Mouse (Mus musculus): ENCODE results near the gene Phf21b. TPM values are rescaled to one million over a fixed set of nuclear protein-coding genes. Genes with fewer than 3 reads are reported as not detected.
"Not testable (repeated sequence)": the region's sequence is repeated elsewhere in the genome, so short reads cannot be mapped to it uniquely, and the experiment has no call there.

Phf21b gene
- polyA plus RNA-seq, 1 experiment from 2014 or later: 2.1 TPM

DNA sequence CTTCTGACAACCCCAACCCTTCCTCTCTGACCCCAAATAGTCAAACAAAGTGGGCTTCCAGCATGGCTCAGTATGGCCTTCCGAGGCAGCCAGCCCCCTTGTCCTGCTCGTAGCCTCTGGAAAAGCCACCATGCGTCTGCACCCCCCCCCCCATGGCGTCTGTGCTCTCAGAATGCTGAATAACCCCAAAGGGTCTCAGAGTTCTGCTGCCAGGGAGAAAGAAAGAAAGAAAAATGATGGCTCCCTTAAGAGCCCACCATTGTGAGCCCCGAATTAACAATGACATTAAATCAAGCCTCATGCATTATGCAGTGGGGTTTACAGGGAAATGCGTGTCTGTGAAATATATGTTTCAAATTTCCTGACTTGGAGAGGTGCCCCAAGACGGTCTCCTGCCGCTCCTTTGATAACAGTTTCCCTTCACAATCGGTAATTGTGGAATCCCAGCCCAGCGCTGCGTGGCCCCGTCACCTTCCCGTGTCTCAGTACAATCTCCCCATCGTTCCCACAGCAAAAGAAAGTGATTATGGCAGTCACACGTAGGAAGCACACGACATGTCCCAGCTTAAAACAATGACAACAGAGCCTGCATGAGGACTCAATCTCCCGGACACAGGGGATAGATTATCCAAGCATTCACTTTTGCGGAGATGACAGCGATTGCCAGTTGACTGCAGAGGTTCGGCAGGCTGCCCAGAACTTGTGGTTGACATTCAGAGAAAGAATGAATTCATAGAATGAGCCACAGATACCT lies 80.3 kb downstream of the Phf21b start:
- WGBS: 70% methylated on average over 20 of the region's 20 CpGs
- Histone ChIP-seq H3K27ac (ENCODE audit: low read depth) (no peak overlapping the region), H3K9ac (ENCODE audit: low read length) (no peak overlapping the region), H3K36me3 (ENCODE audit: control insufficient read depth, insufficient read depth, low read length) (no peaks in the 10 kb centered on the region), H3K9me3 (ENCODE audit: control insufficient read depth, low read length) (no peaks in the 10 kb centered on the region), H3K4me1 (replicated peaks; ENCODE audit: control insufficient read depth, insufficient read depth, low read length) (no peaks in the 10 kb centered on the region), H3K27me3 (replicated peaks; ENCODE audit: control insufficient read depth, insufficient read depth, low read length) (no peaks in the 10 kb centered on the region), H3K4me2 (ENCODE audit: low read length) (no peak overlapping the region), H3K4me3 (ENCODE audit: low read depth, low read length) (no peak overlapping the region)
- DNase-seq (ENCODE audit: low spot score): no peak
- ATAC-seq (replicated peaks; ENCODE audit: low FRiP score, low TSS enrichment, low read depth): no peak

DNA sequence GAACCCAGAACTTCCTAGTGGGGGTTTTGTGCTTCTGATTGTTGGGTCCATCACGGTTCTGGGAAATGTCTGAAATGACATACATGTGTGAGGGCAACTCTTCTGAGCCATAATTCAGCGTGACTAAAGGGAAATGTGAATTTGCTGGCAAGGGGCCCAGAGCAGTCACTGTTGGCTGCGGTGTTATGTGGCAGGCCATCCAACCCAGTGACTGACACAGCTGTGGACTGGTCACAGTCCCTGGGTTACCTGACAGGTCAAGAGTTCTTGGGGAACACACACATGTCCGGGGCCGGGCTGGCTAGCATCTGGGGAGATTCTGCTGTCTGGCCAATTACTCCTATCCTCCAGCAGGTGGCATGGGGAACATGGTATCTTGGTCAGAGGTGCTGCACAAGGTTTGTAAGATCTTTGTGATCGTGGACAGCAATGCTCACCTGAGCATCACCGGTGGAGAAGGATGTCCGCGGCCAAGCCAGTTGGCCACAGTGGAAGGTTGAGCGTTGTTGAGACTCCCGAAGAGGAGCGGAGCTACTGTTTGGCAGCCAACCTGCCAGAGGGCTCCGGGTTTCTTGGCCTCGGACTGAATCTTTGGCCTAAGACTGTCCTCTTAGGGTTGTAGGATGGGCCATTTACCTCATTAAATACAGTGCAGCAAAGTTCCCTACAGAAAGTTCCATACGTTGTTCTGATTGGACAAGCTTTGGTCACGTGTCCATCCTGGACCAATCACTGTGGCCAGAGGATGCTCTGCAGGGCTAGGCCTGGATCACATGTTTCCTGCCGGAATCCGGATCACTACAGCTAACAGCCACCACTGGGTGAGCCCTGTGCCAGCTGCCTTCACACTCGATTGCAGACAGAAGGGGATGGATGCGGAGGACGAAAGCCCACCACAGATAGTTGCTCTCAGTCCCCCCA lies 83.4 kb downstream of the Phf21b start:
- DNase-seq (ENCODE audit: low spot score) (no peak), ATAC-seq (replicated peaks; ENCODE audit: low FRiP score, low TSS enrichment, low read depth) (no peak)
- Histone ChIP-seq H3K36me3 (ENCODE audit: control insufficient read depth, insufficient read depth, low read length) (no peaks in the 10 kb centered on the region), H3K4me2 (ENCODE audit: low read length) (no peak overlapping the region), H3K27ac (ENCODE audit: low read depth) (no peak overlapping the region), H3K9me3 (ENCODE audit: control insufficient read depth, low read length) (no peaks in the 10 kb centered on the region), H3K4me1 (replicated peaks; ENCODE audit: control insufficient read depth, insufficient read depth, low read length) (0 out of 2 replicates have a peak, but pooled peaks cover 3% of the 10 kb centered on the region), H3K9ac (ENCODE audit: low read length) (no peak overlapping the region), H3K27me3 (replicated peaks; ENCODE audit: control insufficient read depth, insufficient read depth, low read length) (no peaks in the 10 kb centered on the region), H3K4me3 (ENCODE audit: low read depth, low read length) (no peak overlapping the region)
- 79% methylated on average over 21 of the region's 21 CpGs for WGBS

DNA sequence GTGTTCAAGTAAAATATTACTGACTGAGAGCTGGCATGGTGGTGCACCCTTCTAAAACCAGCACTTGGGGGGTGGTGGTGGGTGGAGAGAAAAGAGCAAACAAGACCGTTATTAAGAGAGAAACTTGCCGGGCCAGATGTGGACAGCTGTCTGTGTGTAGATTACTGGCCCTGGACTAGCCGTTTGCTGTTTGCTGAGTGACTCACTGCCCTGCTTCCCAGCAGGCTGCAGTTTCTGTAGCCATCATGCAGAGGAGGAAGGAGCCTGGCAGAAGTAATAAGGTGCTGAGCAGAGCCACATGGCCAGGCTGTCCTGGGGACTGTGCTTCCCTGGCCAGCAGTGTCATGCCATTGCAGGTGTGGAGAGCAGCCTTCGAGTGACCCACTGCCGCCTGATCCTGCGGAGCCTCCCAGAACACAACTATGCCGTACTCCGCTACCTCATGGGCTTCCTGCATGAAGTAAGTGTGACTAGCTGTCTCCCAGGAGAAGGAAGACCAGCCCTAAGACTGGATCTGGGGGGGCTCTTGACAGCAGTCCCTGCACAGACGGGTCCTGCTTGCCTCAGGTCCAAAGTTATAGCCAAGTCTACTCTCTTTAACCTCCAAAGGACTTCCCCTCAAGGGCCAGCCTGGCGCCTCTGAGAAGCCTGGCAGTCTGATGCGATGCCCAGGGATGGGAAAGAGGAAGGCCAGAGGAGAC lies 86.1 kb downstream of the Phf21b start:
- no peak for DNase-seq (ENCODE audit: low spot score)
- 68% methylated on average over 11 of the region's 11 CpGs for WGBS
- Histone ChIP-seq H3K4me2 (ENCODE audit: low read length) (no peak overlapping the region), H3K4me3 (ENCODE audit: low read depth, low read length) (no peak overlapping the region), H3K27me3 (replicated peaks; ENCODE audit: control insufficient read depth, insufficient read depth, low read length) (no peaks in the 10 kb centered on the region), H3K9ac (ENCODE audit: low read length) (no peak overlapping the region), H3K27ac (ENCODE audit: low read depth) (no peak overlapping the region), H3K9me3 (ENCODE audit: control insufficient read depth, low read length) (no peaks in the 10 kb centered on the region), H3K36me3 (ENCODE audit: control insufficient read depth, insufficient read depth, low read length) (no peaks in the 10 kb centered on the region), H3K4me1 (replicated peaks; ENCODE audit: control insufficient read depth, insufficient read depth, low read length) (0 out of 2 replicates have a peak, but pooled peaks cover 3% of the 10 kb centered on the region)
- ATAC-seq (replicated peaks; ENCODE audit: low FRiP score, low TSS enrichment, low read depth): peak; percentile 41; the same call in 1 of the 2 replicates

DNA sequence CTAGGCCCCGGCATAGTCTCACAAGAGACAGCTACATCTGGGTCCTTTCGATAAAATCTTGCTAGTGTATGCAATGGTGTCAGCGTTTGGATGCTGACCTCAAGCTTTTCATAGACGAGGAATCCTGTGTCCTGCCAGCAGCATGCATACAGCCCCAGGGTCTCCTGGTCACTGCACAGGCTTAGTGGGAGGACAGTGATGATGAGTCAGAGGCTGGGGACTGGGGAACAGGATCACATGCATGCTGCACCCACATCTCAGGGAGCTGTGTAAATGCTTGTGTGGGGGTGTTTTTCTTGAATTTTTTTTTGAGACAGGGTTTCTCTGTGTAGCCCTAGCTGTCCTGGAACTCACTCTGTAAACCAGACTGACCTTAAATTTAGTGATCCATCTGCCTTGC lies 87.3 kb downstream of the Phf21b start:
- not testable (repeated sequence) for H3K4me3 ChIP-seq (ENCODE audit: low read depth, low read length); H3K36me3 ChIP-seq (ENCODE audit: control insufficient read depth, insufficient read depth, low read length); H3K4me2 ChIP-seq (ENCODE audit: low read length); H3K27me3 ChIP-seq (replicated peaks; ENCODE audit: control insufficient read depth, insufficient read depth, low read length); H3K4me1 ChIP-seq (replicated peaks; ENCODE audit: control insufficient read depth, insufficient read depth, low read length); H3K9ac ChIP-seq (ENCODE audit: low read length); ATAC-seq (replicated peaks; ENCODE audit: low FRiP score, low TSS enrichment, low read depth); DNase-seq (ENCODE audit: low spot score); H3K9me3 ChIP-seq (ENCODE audit: control insufficient read depth, low read length); H3K27ac ChIP-seq (ENCODE audit: low read depth)
- WGBS: 71% methylated on average over 3 of the region's 4 CpGs

DNA sequence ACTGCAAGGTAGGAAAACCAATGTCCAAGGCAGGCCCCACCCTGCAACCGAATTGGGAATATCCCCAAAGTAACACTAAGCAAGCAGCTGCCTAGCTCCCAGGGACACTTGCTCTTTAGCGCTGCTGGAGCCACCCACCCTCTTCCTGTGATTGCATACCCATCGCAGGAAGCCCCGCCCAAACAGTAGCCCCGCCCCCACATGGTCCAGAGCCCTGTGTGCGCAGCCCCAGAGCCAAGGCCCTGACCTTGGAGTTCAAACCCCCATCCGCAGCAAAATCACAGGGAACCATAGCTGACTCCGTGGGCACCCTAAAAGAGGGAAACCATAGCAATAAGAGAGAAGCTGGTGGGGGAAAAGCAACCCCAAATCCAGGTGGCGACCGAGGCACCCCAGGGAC lies 89.2 kb downstream of the Phf21b start:
- Histone ChIP-seq H3K27ac (ENCODE audit: low read depth) (no peak overlapping the region), H3K4me1 (replicated peaks; ENCODE audit: control insufficient read depth, insufficient read depth, low read length) (0 out of 2 replicates have a peak, but pooled peaks cover 3% of the 10 kb centered on the region), H3K4me3 (ENCODE audit: low read depth, low read length) (no peak overlapping the region), H3K4me2 (ENCODE audit: low read length) (no peak overlapping the region), H3K9ac (ENCODE audit: low read length) (no peak overlapping the region), H3K27me3 (replicated peaks; ENCODE audit: control insufficient read depth, insufficient read depth, low read length) (no peaks in the 10 kb centered on the region), H3K9me3 (ENCODE audit: control insufficient read depth, low read length) (no peaks in the 10 kb centered on the region), H3K36me3 (ENCODE audit: control insufficient read depth, insufficient read depth, low read length) (no peaks in the 10 kb centered on the region)
- 39% methylated on average over 10 of the region's 10 CpGs for WGBS
- ATAC-seq (replicated peaks; ENCODE audit: low FRiP score, low TSS enrichment, low read depth): no peak
- no peak for DNase-seq (ENCODE audit: low spot score)

DNA sequence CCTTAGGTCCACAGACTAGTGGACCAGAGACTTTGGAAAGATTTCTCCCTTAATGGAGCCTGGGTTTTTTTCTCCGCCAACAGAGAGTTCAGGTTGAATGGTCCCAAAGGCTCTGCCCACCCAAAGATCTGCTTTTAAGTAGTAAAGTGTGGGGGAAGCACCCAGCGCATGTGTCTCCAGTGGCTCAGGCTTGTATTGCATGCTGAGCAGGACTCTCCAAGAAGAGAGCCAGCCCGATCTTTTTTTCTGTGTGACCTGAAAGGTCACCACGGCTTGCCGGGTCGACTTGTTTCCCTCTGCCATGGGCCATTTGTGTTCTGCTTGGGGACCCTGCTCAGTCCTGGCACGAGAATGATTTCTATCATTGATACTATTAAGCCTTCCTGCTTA lies 92.4 kb downstream of the Phf21b start:
- Histone ChIP-seq H3K9me3 (ENCODE audit: control insufficient read depth, low read length) (no peaks in the 10 kb centered on the region), H3K27ac (ENCODE audit: low read depth) (no peak overlapping the region), H3K4me1 (replicated peaks; ENCODE audit: control insufficient read depth, insufficient read depth, low read length) (no peaks in the 10 kb centered on the region), H3K4me3 (ENCODE audit: low read depth, low read length) (no peak overlapping the region), H3K9ac (ENCODE audit: low read length) (no peak overlapping the region), H3K4me2 (ENCODE audit: low read length) (no peak overlapping the region), H3K36me3 (ENCODE audit: control insufficient read depth, insufficient read depth, low read length) (no peaks in the 10 kb centered on the region), H3K27me3 (replicated peaks; ENCODE audit: control insufficient read depth, insufficient read depth, low read length) (no peaks in the 10 kb centered on the region)
- WGBS: 35% methylated on average over 7 of the region's 7 CpGs
- DNase-seq (ENCODE audit: low spot score) (no peak), ATAC-seq (replicated peaks; ENCODE audit: low FRiP score, low TSS enrichment, low read depth) (no peak)

DNA sequence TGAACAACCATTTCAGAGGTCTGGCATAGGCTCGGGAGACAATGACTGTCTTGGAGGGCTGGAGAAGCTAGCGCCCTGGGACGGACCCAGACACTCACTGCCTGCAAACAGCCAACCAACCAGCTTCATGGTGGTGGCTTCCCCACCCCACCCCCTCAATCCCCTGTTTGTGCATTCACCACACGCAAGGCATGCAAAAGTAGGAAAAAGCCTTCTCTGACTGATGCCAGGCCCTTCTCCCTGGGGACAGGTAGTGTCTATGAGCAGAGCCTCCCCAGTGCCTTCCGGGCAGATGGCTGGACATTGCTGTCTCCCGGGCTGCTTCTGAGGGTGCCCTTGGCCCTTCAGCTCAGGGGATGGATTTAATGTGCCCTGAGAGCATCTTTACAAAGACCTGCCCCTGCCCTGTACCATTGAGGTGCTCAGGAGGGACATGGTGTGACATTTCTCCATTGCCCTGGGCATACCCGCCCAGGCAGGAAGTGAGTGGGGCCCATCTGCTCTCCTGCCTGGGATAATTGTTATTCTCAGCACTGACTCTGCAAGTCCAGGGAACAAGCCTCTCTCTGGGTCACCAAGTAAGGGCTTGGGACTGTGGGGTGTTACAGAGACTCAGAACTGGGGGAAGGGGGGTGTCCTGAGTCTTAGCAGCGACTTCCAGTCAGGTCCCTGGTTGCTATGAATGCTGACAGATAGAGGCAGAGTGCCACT lies 93.0 kb downstream of the Phf21b start:
- H3K27ac ChIP-seq (ENCODE audit: low read depth): no peak overlapping the region
- no peaks in the 10 kb centered on the region for H3K27me3 ChIP-seq (replicated peaks; ENCODE audit: control insufficient read depth, insufficient read depth, low read length)
- no peaks in the 10 kb centered on the region for H3K9me3 ChIP-seq (ENCODE audit: control insufficient read depth, low read length)
- H3K4me1 ChIP-seq (replicated peaks; ENCODE audit: control insufficient read depth, insufficient read depth, low read length): no peaks in the 10 kb centered on the region
- DNase-seq (ENCODE audit: low spot score) (no peak), ATAC-seq (replicated peaks; ENCODE audit: low FRiP score, low TSS enrichment, low read depth) (no peak)
- no peak overlapping the region for H3K4me3 ChIP-seq (ENCODE audit: low read depth, low read length)
- no peak overlapping the region for H3K4me2 ChIP-seq (ENCODE audit: low read length)
- H3K36me3 ChIP-seq (ENCODE audit: control insufficient read depth, insufficient read depth, low read length): no peaks in the 10 kb centered on the region
- 70% methylated on average over 8 of the region's 8 CpGs for WGBS
- H3K9ac ChIP-seq (ENCODE audit: low read length): no peak overlapping the region

DNA sequence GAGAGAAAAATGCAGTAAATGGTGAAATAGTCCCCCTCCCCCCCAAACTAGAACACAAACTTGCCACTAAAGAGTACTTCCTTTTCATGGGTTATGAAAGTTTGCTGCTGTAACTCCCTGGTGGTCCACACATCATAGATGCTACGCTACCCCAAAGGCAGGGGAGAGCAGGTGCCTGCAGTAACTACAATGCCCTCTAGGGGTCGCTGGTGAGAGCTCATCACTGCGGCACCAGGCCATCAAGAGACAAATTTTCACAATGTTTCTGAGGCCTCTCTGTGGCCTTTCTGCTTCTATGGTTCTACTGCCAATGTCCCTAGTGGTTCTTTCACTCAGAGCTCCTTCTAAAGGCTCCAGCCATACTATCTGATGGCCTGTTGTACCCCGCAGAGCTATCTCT lies 97.4 kb downstream of the Phf21b start:
- H3K4me3 ChIP-seq (ENCODE audit: low read depth, low read length): no peak overlapping the region
- WGBS: 34% methylated on average over 4 of the region's 4 CpGs

More for the DNA sequence above, 97.4 kb downstream of the Phf21b start:
- no peaks in the 10 kb centered on the region for H3K36me3 ChIP-seq (ENCODE audit: control insufficient read depth, insufficient read depth, low read length)
- no peaks in the 10 kb centered on the region for H3K27me3 ChIP-seq (replicated peaks; ENCODE audit: control insufficient read depth, insufficient read depth, low read length)
- no peak for DNase-seq (ENCODE audit: low spot score)
- no peak overlapping the region for H3K27ac ChIP-seq (ENCODE audit: low read depth)
- no peak overlapping the region for H3K9ac ChIP-seq (ENCODE audit: low read length)
- H3K9me3 ChIP-seq (ENCODE audit: control insufficient read depth, low read length): no peaks in the 10 kb centered on the region
- H3K4me2 ChIP-seq (ENCODE audit: low read length): no peak overlapping the region
- no peaks in the 10 kb centered on the region; the same call in 1 of the 2 replicates for H3K4me1 ChIP-seq (replicated peaks; ENCODE audit: control insufficient read depth, insufficient read depth, low read length)
- no peak for ATAC-seq (replicated peaks; ENCODE audit: low FRiP score, low TSS enrichment, low read depth)
